Mouse (Mus musculus): ENCODE measurements around the gene Tgm3. TPM values are rescaled to one million over a fixed set of nuclear protein-coding genes. Genes with fewer than 3 reads are reported as not detected.

Tgm3 gene
- not detected for polyA plus RNA-seq (2017; shearing (Covaris generic))

DNA sequence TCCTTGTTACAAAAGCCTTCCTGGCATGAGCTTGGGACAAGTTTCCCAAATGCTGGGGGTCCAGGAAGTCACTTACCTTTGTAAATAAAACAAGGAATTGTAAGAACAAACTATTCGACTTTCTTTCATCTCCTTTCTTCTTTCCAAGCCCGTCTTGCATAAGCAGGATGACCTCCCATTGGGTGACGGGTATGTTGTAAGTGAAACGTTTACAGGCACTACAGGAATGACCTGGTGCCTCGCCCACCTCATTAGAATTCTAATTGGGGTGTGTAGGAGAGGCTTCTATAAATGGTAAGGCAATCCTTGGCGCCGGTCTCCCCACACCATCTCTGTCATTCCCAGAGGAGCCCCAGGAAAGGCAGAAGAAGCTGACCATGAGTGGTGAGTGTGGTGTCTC lies at the start of gene Tgm3:
Gene Tgm3, plus strand, starts transcription at position 324 of the 400 bp plus-strand sequence.

Other genes starting within 250 kb of the Tgm3 start
- 1.9 TPM for gene Stk35, start 211.8 kb upstream of the Tgm3 start, polyA plus RNA-seq (2017; shearing (Covaris generic))
- gene Tgm6, start 100.1 kb downstream of the Tgm3 start, polyA plus RNA-seq (2017; shearing (Covaris generic)), result not detected
- gene Snrpb, start 167.1 kb downstream of the Tgm3 start, polyA plus RNA-seq (2017; shearing (Covaris generic)), result 413 TPM
- not detected for gene Tmc2, start 182.8 kb downstream of the Tgm3 start, polyA plus RNA-seq (2017; shearing (Covaris generic))

Measured in inflammation-experienced regulatory T-cells, adult 16 weeks (primary cell).